Mouse (Mus musculus) forebrain, embryonic 10.5 days (tissue): ENCODE measurements around the gene Gpa33. TPM values are rescaled to one million over a fixed set of nuclear protein-coding genes. Genes with fewer than 3 reads are reported as not detected.

ENCODE experiments used
- DNase-seq: peaks from one replicate; pipeline ENCODE4 v3.0.0-alpha.2; 2017; ENCODE audit warnings: low spot score; ENCODE audit errors: extremely low spot score
- H3K27ac ChIP-seq: fragments of 300-500 bp; sonication (generic); 2 replicates; pipeline ENCODE4 v1.5.1; 2016; ENCODE audit warnings: mild to moderate bottlenecking
- H3K27me3 ChIP-seq: fragments of 300-500 bp; sonication (generic); 2 replicates; pipeline ENCODE4 v1.6.1; 2016; ENCODE audit warnings: mild to moderate bottlenecking; ENCODE audit not compliant: poor library complexity, severe bottlenecking
- H3K36me3 ChIP-seq: fragments of 300-500 bp; sonication (generic); replicated peaks from 2 replicates; pipeline ENCODE4 v1.6.1; 2016; ENCODE audit warnings: mild to moderate bottlenecking, moderate library complexity
- H3K4me1 ChIP-seq: fragments of 300-500 bp; sonication (generic); 2 replicates; pipeline ENCODE4 v1.6.1; 2016
- H3K4me3 ChIP-seq: fragments of 300-500 bp; sonication (generic); 2 replicates; pipeline ENCODE4 v1.5.1; 2016; ENCODE audit warnings: mild to moderate bottlenecking, moderate library complexity
- H3K9me3 ChIP-seq: fragments of 300-500 bp; sonication (generic); 2 replicates; pipeline ENCODE4 v1.6.1; 2016; ENCODE audit warnings: mild to moderate bottlenecking, moderate library complexity
- WGBS: fragments of 180-500 bp; shearing (Covaris S2); methylation state at CpG from one replicate; pipeline ENCODE4 v1.1.7; 2016; 5-methylcytosine and 5-hydroxymethylcytosine counted together
- polyA plus RNA-seq: library from polyadenylated mRNA; unstranded; fragments of >200 nt; fragmentation: Nextera tagmentation; extraction: Ambion mirVana; gene quantifications from 2 replicates; pipeline ENCODE4 v1.2.1, GENCODE M21; 2016

Gene Gpa33
- polyA plus RNA-seq, 1 experiment from 2014 or later = 0.17 TPM

GRCm38 (mm10) chr1:166172992-166173391 lies 43.0 kb downstream of the Gpa33 start:
- no peak overlapping the region for H3K4me3 ChIP-seq
- H3K36me3 ChIP-seq = no peaks in the 10 kb centered on the region
- no peaks in the 10 kb centered on the region for H3K4me1 ChIP-seq
- H3K9me3 ChIP-seq = no peaks in the 10 kb centered on the region
- WGBS = 91% methylated on average over 3 of the region's 3 CpGs
- H3K27ac ChIP-seq = no peak overlapping the region
- DNase-seq = no peak
- H3K27me3 ChIP-seq = no peaks in the 10 kb centered on the region

GRCm38 (mm10) chr1:166173621-166174020 lies 43.6 kb downstream of the Gpa33 start:
- no peak for DNase-seq
- no peaks in the 10 kb centered on the region for H3K27me3 ChIP-seq
- no peak overlapping the region for H3K27ac ChIP-seq
- WGBS = 77% methylated on average over 9 of the region's 9 CpGs
- H3K36me3 ChIP-seq = no peaks in the 10 kb centered on the region
- H3K4me1 ChIP-seq = no peaks in the 10 kb centered on the region
- no peaks in the 10 kb centered on the region for H3K9me3 ChIP-seq
- no peak overlapping the region for H3K4me3 ChIP-seq

GRCm38 (mm10) chr1:166181510-166181909 lies 51.5 kb downstream of the Gpa33 start:
- Histone ChIP-seq H3K36me3 (no peaks in the 10 kb centered on the region), H3K27ac (no peak overlapping the region), H3K9me3 (no peaks in the 10 kb centered on the region), H3K27me3 (no peaks in the 10 kb centered on the region), H3K4me1 (peaks cover 6% of the 10 kb centered on the region; the same call in 1 of the 2 replicates), H3K4me3 (no peak overlapping the region)
- DNase-seq = no peak
- WGBS = 90% methylated on average over 7 of the region's 7 CpGs

GRCm38 (mm10) chr1:166182952-166183627 lies 53.1 kb downstream of the Gpa33 start:
- Histone ChIP-seq H3K9me3 (no peaks in the 10 kb centered on the region), H3K4me1 (peaks cover 6% of the 10 kb centered on the region; the same call in 1 of the 2 replicates), H3K36me3 (no peaks in the 10 kb centered on the region), H3K4me3 (no peak overlapping the region), H3K27me3 (no peaks in the 10 kb centered on the region), H3K27ac (no peak overlapping the region)
- WGBS = 92% methylated on average over 10 of the region's 10 CpGs
- no peak for DNase-seq

GRCm38 (mm10) chr1:166184391-166185229 lies 54.6 kb downstream of the Gpa33 start:
- no peak for DNase-seq
- Histone ChIP-seq H3K36me3 (no peaks in the 10 kb centered on the region), H3K27me3 (no peaks in the 10 kb centered on the region), H3K4me1 (peaks cover 6% of the 10 kb centered on the region), H3K27ac (no peak overlapping the region), H3K9me3 (no peaks in the 10 kb centered on the region), H3K4me3 (no peak overlapping the region)
- WGBS = 88% methylated on average over 22 of the region's 22 CpGs

- WGBS = 89% methylated on average over 5 of the region's 5 CpGs
- DNase-seq = no peak
- H3K4me1 ChIP-seq = peaks cover 10% of the 10 kb centered on the region
- H3K27me3 ChIP-seq = no peaks in the 10 kb centered on the region
- H3K27ac ChIP-seq = no peak overlapping the region
- no peak overlapping the region for H3K4me3 ChIP-seq
- H3K36me3 ChIP-seq = no peaks in the 10 kb centered on the region
- H3K9me3 ChIP-seq = no peaks in the 10 kb centered on the region
Measured at GRCm38 (mm10) chr1:166185357-166185756, 55.3 kb downstream of the Gpa33 start.

- H3K9me3 ChIP-seq = no peaks in the 10 kb centered on the region
- no peak for DNase-seq
- H3K27me3 ChIP-seq = no peaks in the 10 kb centered on the region
- H3K4me1 ChIP-seq = peaks cover 6% of the 10 kb centered on the region
- no peaks in the 10 kb centered on the region for H3K36me3 ChIP-seq
- no peak overlapping the region for H3K27ac ChIP-seq
- 76% methylated on average over 4 of the region's 4 CpGs for WGBS
- no peak overlapping the region for H3K4me3 ChIP-seq
Measured at GRCm38 (mm10) chr1:166189821-166190220, 59.8 kb downstream of the Gpa33 start.

- DNase-seq = no peak
- Histone ChIP-seq H3K27me3 (no peaks in the 10 kb centered on the region), H3K36me3 (no peaks in the 10 kb centered on the region), H3K27ac (no peak overlapping the region), H3K4me3 (no peak overlapping the region), H3K9me3 (no peaks in the 10 kb centered on the region), H3K4me1 (0 out of 2 replicates have a peak, but pooled peaks cover 4% of the 10 kb centered on the region)
- 31% methylated on average over 5 of the region's 5 CpGs for WGBS
Measured at GRCm38 (mm10) chr1:166204171-166204570, 74.1 kb downstream of the Gpa33 start.

GRCm38 (mm10) chr1:166205159-166205558 lies 75.1 kb downstream of the Gpa33 start:
- H3K4me1 ChIP-seq = 0 out of 2 replicates have a peak, but pooled peaks cover 4% of the 10 kb centered on the region
- H3K27ac ChIP-seq = no peak overlapping the region
- WGBS = 85% methylated on average over 3 of the region's 3 CpGs
- no peaks in the 10 kb centered on the region for H3K9me3 ChIP-seq
- H3K4me3 ChIP-seq = no peak overlapping the region
- no peaks in the 10 kb centered on the region for H3K27me3 ChIP-seq
- DNase-seq = no peak
- no peaks in the 10 kb centered on the region for H3K36me3 ChIP-seq

GRCm38 (mm10) chr1:166209371-166209770 lies 79.3 kb downstream of the Gpa33 start:
- H3K27me3 ChIP-seq = no peaks in the 10 kb centered on the region
- H3K9me3 ChIP-seq = no peaks in the 10 kb centered on the region
- no peak for DNase-seq
- H3K4me1 ChIP-seq = no peaks in the 10 kb centered on the region
- no peak overlapping the region for H3K4me3 ChIP-seq
- H3K27ac ChIP-seq = no peak overlapping the region
- no peaks in the 10 kb centered on the region for H3K36me3 ChIP-seq
- WGBS = 85% methylated on average over 6 of the region's 6 CpGs

- H3K36me3 ChIP-seq = no peaks in the 10 kb centered on the region
- H3K4me3 ChIP-seq = no peak overlapping the region
- H3K9me3 ChIP-seq = no peaks in the 10 kb centered on the region
- H3K27me3 ChIP-seq = no peaks in the 10 kb centered on the region
- 92% methylated on average over 4 of the region's 4 CpGs for WGBS
- no peak overlapping the region for H3K27ac ChIP-seq
- H3K4me1 ChIP-seq = no peaks in the 10 kb centered on the region
- DNase-seq = no peak
Measured at GRCm38 (mm10) chr1:166214181-166214580, 84.1 kb downstream of the Gpa33 start.
